Mouse (Mus musculus) heart, embryonic 11.5 days (tissue): Measurements from ENCODE around the gene Clmn. TPM values are rescaled to one million over a fixed set of nuclear protein-coding genes. Genes with fewer than 3 reads are reported as not detected.
A peak's percentile ranks its signal among the peaks of the same experiment; 100 is the strongest.

ENCODE experiments used
- ATAC-seq: fragments of 200-750 bp; cut with Nextera tagmentation; replicated peaks from 2 replicates; pipeline ENCODE4 v1.8.0; 2017; ENCODE audit warnings: moderate library complexity; ENCODE audit not compliant: insufficient number of reproducible peaks, low FRiP score, low TSS enrichment
- H3K27ac ChIP-seq: fragments of 300-500 bp; sonication (generic); 2 replicates; pipeline ENCODE4 v1.5.1; 2014; ENCODE audit warnings: mild to moderate bottlenecking, low read depth, low read length
- H3K27me3 ChIP-seq: fragments of 300-500 bp; sonication (generic); 2 replicates; pipeline ENCODE4 v1.6.1; 2014; ENCODE audit warnings: mild to moderate bottlenecking, low read length, mixed read lengths; ENCODE audit not compliant: control insufficient read depth, insufficient read depth
- H3K36me3 ChIP-seq: fragments of 300-500 bp; sonication (generic); 2 replicates; pipeline ENCODE4 v1.6.1; 2014; ENCODE audit warnings: mild to moderate bottlenecking, low read length, moderate library complexity, mixed read lengths; ENCODE audit not compliant: control insufficient read depth, insufficient read depth
- H3K4me1 ChIP-seq: fragments of 300-500 bp; sonication (generic); 2 replicates; pipeline ENCODE4 v1.6.1; 2014; ENCODE audit warnings: low read length; ENCODE audit not compliant: control insufficient read depth, insufficient read depth
- H3K4me2 ChIP-seq: fragments of 300-500 bp; sonication (generic); 2 replicates; pipeline ENCODE4 v1.6.1; 2014; ENCODE audit warnings: mild to moderate bottlenecking, moderate library complexity
- H3K4me3 ChIP-seq: fragments of 300-500 bp; sonication (generic); 2 replicates; pipeline ENCODE4 v1.5.1; 2014; ENCODE audit warnings: low read depth, low read length
- H3K9ac ChIP-seq: fragments of 300-500 bp; sonication (generic); 2 replicates; pipeline ENCODE4 v1.6.1; 2014; ENCODE audit warnings: mild to moderate bottlenecking, low read depth, low read length, moderate library complexity
- H3K9me3 ChIP-seq: fragments of 300-500 bp; sonication (generic); replicated peaks from 2 replicates; pipeline ENCODE4 v1.6.1; 2016; ENCODE audit warnings: low read length; ENCODE audit not compliant: control insufficient read depth
- WGBS: fragments of 180-500 bp; shearing (Covaris S2); extraction: QIAGEN DNeasy Blood & Tissue Kit; methylation state at CpG from one replicate; pipeline ENCODE4 v1.1.7; 2014; ENCODE audit not compliant: insufficient replicate concordance; 5-methylcytosine and 5-hydroxymethylcytosine counted together
- polyA plus RNA-seq: library from polyadenylated mRNA; unstranded; fragments of >200 nt; fragmentation: Nextera tagmentation; extraction: Ambion mirVana; gene quantifications from 2 replicates; pipeline ENCODE4 v1.2.1, GENCODE M21; 2014

The Clmn gene
- polyA plus RNA-seq, 1 experiment from 2014 or later: 1.5 TPM

- H3K4me1 ChIP-seq: no peaks in the 10 kb centered on the region
- H3K27me3 ChIP-seq: no peaks in the 10 kb centered on the region
- H3K4me3 ChIP-seq: no peak overlapping the region
- no peaks in the 10 kb centered on the region for H3K9me3 ChIP-seq
- H3K36me3 ChIP-seq: no peaks in the 10 kb centered on the region
- no peak overlapping the region for H3K4me2 ChIP-seq
- 77% methylated on average over 7 of the region's 7 CpGs for WGBS
- H3K27ac ChIP-seq: no peak overlapping the region
- ATAC-seq: no peak
- H3K9ac ChIP-seq: no peak overlapping the region
Observed at GRCm38 (mm10) chr12:104886104-104886503, 21.2 kb upstream of the Clmn start.

- Histone ChIP-seq H3K4me1 (no peaks in the 10 kb centered on the region), H3K9me3 (no peaks in the 10 kb centered on the region), H3K4me3 (no peak overlapping the region), H3K27me3 (peaks cover 4% of the 10 kb centered on the region; the same call in 1 of the 2 replicates), H3K36me3 (no peaks in the 10 kb centered on the region), H3K27ac (no peak overlapping the region), H3K9ac (no peak overlapping the region), H3K4me2 (no peak overlapping the region)
- ATAC-seq: no peak
- WGBS: 73% methylated on average over 5 of the region's 5 CpGs
Observed at GRCm38 (mm10) chr12:104882533-104882932, 17.7 kb upstream of the Clmn start.

GRCm38 (mm10) chr12:104882061-104882460, 17.2 kb upstream of the Clmn start:
- H3K9ac ChIP-seq: no peak overlapping the region
- no peaks in the 10 kb centered on the region for H3K4me1 ChIP-seq
- no peaks in the 10 kb centered on the region for H3K36me3 ChIP-seq
- H3K27ac ChIP-seq: no peak overlapping the region
- no peak overlapping the region for H3K4me3 ChIP-seq
- H3K9me3 ChIP-seq: no peaks in the 10 kb centered on the region
- ATAC-seq: no peak
- peaks cover 4% of the 10 kb centered on the region; the same call in 1 of the 2 replicates for H3K27me3 ChIP-seq
- no peak overlapping the region for H3K4me2 ChIP-seq
- 48% methylated on average over 2 of the region's 2 CpGs for whole genome bisulfite sequencing

- Histone ChIP-seq H3K4me1 (no peaks in the 10 kb centered on the region), H3K27me3 (peaks cover 4% of the 10 kb centered on the region; the same call in 1 of the 2 replicates), H3K9me3 (no peaks in the 10 kb centered on the region), H3K4me3 (no peak overlapping the region), H3K4me2 (no peak overlapping the region), H3K9ac (no peak overlapping the region), H3K36me3 (no peaks in the 10 kb centered on the region), H3K27ac (no peak overlapping the region)
- ATAC-seq: no peak
- 67% methylated on average over 4 of the region's 4 CpGs for WGBS
Observed at GRCm38 (mm10) chr12:104881518-104882060, 16.7 kb upstream of the Clmn start.

GRCm38 (mm10) chr12:104880367-104880766, 15.5 kb upstream of the Clmn start:
- Histone ChIP-seq H3K4me3 (no peak overlapping the region), H3K4me2 (no peak overlapping the region), H3K4me1 (no peaks in the 10 kb centered on the region), H3K36me3 (no peaks in the 10 kb centered on the region), H3K9ac (no peak overlapping the region), H3K27ac (no peak overlapping the region), H3K27me3 (peaks cover 4% of the 10 kb centered on the region; the same call in 1 of the 2 replicates), H3K9me3 (no peaks in the 10 kb centered on the region)
- no peak for ATAC-seq
- WGBS: 76% methylated on average over 12 of the region's 12 CpGs

- Histone ChIP-seq H3K4me2 (no peak overlapping the region), H3K9me3 (no peaks in the 10 kb centered on the region), H3K4me3 (no peak overlapping the region), H3K36me3 (no peaks in the 10 kb centered on the region), H3K27me3 (peaks cover 4% of the 10 kb centered on the region; the same call in 1 of the 2 replicates), H3K27ac (no peak overlapping the region), H3K9ac (no peak overlapping the region), H3K4me1 (no peaks in the 10 kb centered on the region)
- no peak for ATAC-seq
- WGBS: 63% methylated on average over 10 of the region's 10 CpGs
Observed at GRCm38 (mm10) chr12:104879577-104879989, 14.7 kb upstream of the Clmn start.

- 43% methylated on average over 3 of the region's 3 CpGs for WGBS
- Histone ChIP-seq H3K27ac (no peak overlapping the region), H3K27me3 (peaks cover 4% of the 10 kb centered on the region; the same call in 1 of the 2 replicates), H3K4me2 (no peak overlapping the region), H3K36me3 (no peaks in the 10 kb centered on the region), H3K9me3 (no peaks in the 10 kb centered on the region), H3K4me1 (no peaks in the 10 kb centered on the region), H3K9ac (no peak overlapping the region), H3K4me3 (no peak overlapping the region)
- ATAC-seq: 0 out of 2 replicates have a peak, but pooled peaks have one; percentile 3
Observed at GRCm38 (mm10) chr12:104876053-104876452, 11.2 kb upstream of the Clmn start.

GRCm38 (mm10) chr12:104871987-104872386, 7.1 kb upstream of the Clmn start:
- H3K36me3 ChIP-seq: no peaks in the 10 kb centered on the region
- ATAC-seq: no peak

GRCm38 (mm10) chr12:104869737-104870136, 4.9 kb upstream of the Clmn start:
- Histone ChIP-seq H3K4me2 (no peak overlapping the region), H3K4me1 (0 out of 2 replicates have a peak, but pooled peaks cover 2% of the 10 kb centered on the region), H3K27ac (no peak overlapping the region), H3K4me3 (no peak overlapping the region), H3K9ac (no peak overlapping the region), H3K27me3 (0 out of 2 replicates have a peak, but pooled peaks cover under 1% of the 10 kb centered on the region), H3K36me3 (no peaks in the 10 kb centered on the region), H3K9me3 (no peaks in the 10 kb centered on the region)
- WGBS: 75% methylated on average over 3 of the region's 3 CpGs
- ATAC-seq: no peak

More at GRCm38 (mm10) chr12:104871987-104872386, 7.1 kb upstream of the Clmn start:
- no peaks in the 10 kb centered on the region for H3K9me3 ChIP-seq
- H3K4me1 ChIP-seq: no peaks in the 10 kb centered on the region
- no peak overlapping the region for H3K4me2 ChIP-seq
- no peak overlapping the region for H3K9ac ChIP-seq
- 85% methylated on average over 6 of the region's 6 CpGs for WGBS
- H3K4me3 ChIP-seq: no peak overlapping the region
- H3K27ac ChIP-seq: no peak overlapping the region
- no peaks in the 10 kb centered on the region for H3K27me3 ChIP-seq
